Mouse (Mus musculus): Measurements from ENCODE around the gene Notch2. TPM values are rescaled to one million over a fixed set of nuclear protein-coding genes. Genes with fewer than 3 reads are reported as not detected.

Notch2 gene
- polyA plus RNA-seq, 1 experiment from 2014 or later = 35.4 TPM

DNA sequence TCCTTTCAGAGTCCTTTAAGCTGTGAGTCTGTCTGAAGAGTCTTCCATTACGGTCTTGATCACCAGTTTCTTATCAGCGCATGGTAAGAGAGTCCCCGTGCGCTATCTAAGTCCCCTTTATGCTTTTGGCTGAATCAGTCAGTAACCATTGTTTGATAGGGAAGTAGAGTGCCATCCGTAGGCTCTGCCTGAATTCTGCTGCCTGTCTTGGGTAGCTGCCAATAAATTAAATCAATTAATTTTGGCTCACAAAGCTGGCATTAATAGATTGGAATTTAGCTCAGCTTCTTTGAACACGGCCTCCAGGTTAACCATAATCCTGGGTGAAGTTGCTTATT, 41.6 kb downstream of the Notch2 start:
- no peaks in the 10 kb centered on the region for H3K9me3 ChIP-seq
- H3K4me3 ChIP-seq = no peak overlapping the region
- H3K4me1 ChIP-seq = peaks cover 90% of the 10 kb centered on the region
- no peak overlapping the region for H3K4me2 ChIP-seq
- H3K27ac ChIP-seq = peak overlapping the region; percentile 30; the same call in 1 of the 2 replicates
- H3K9ac ChIP-seq = no peak overlapping the region
- H3K27me3 ChIP-seq = no peaks in the 10 kb centered on the region
- no peak for ATAC-seq (ENCODE audit: insufficient number of reproducible peaks, insufficient read depth, low FRiP score, low TSS enrichment, low read depth)
- WGBS = 73% methylated on average over 6 of the region's 6 CpGs
- peaks cover 4% of the 10 kb centered on the region; the same call in 1 of the 2 replicates for H3K36me3 ChIP-seq

DNA sequence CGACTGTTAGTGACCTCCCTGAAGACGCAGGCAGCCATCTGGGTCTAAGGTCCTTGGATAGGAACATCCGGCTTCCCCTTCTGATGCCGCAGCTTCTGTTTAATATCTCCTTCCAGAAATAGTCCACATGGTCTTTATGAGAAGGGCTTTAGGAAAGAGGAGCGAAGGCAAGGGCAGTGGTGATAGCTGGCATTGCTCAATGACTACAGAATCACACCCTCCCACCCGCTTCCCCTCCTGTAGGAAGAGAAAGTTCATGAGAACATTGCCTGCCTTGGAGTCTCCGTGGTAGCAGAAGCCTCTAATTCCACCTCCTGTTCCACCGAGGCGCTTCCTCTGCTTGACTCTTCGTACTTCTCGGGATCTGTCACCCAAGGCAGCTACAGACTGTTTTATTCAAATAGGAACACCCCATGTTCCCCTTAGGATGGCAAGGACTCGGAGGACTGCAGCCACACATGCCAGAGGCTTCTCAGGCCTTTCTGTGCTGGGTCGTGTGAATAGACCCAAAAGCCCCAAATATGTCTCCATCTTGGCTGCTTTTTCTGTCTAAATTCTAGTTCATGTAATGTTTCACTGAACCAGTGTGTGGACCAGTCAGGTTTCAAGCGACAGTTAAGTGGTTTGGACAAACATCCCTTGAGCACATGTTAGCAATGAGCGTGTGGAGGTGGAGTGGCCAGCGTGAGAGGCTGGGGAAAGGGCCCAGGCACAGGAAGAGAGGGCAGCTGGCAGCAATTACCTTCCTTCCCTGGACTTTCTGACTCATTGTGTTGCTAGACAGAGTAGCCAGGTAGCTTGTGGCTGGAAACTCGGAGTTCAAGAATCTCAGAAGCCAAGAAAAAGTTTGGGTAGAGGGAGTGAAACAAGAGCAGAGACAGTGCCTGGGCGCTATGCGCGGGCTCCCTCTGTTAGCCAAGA, 42.7 kb downstream of the Notch2 start:
- no peak for ATAC-seq (ENCODE audit: insufficient number of reproducible peaks, insufficient read depth, low FRiP score, low TSS enrichment, low read depth)
- WGBS = 57% methylated on average over 20 of the region's 20 CpGs
- Histone ChIP-seq H3K27ac (peak overlapping the region; percentile 68), H3K4me1 (peaks cover 90% of the 10 kb centered on the region), H3K9ac (no peak overlapping the region), H3K36me3 (peaks cover 4% of the 10 kb centered on the region; the same call in 1 of the 2 replicates), H3K4me3 (no peak overlapping the region), H3K9me3 (no peaks in the 10 kb centered on the region), H3K27me3 (no peaks in the 10 kb centered on the region), H3K4me2 (no peak overlapping the region)

DNA sequence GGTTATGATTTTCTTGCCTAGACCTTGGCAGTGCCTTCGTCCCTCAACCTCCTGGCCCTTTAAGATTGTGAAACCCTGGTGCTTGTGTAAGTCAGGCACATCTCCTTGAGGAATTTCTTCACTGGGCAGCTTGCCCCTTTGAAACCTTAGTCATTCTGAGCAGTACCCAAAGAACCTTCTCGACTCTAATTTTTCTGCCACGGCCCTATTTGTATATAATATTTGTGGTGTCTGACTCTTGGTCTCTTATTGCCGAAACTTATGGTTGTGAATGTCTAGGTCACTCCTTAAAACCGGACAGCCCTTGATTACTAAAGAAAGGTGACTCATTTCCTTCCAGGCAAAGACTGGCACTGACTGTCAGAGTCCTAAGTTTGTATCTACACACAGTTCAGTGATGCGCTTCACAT, 43.6 kb downstream of the Notch2 start:
- Histone ChIP-seq H3K9me3 (no peaks in the 10 kb centered on the region), H3K27ac (peak overlapping the region; percentile 68), H3K4me2 (no peak overlapping the region), H3K36me3 (peaks cover 4% of the 10 kb centered on the region; the same call in 1 of the 2 replicates), H3K4me3 (no peak overlapping the region), H3K4me1 (peaks cover 90% of the 10 kb centered on the region), H3K27me3 (no peaks in the 10 kb centered on the region), H3K9ac (no peak overlapping the region)
- 53% methylated on average over 6 of the region's 6 CpGs for WGBS
- no peak for ATAC-seq (ENCODE audit: insufficient number of reproducible peaks, insufficient read depth, low FRiP score, low TSS enrichment, low read depth)

DNA sequence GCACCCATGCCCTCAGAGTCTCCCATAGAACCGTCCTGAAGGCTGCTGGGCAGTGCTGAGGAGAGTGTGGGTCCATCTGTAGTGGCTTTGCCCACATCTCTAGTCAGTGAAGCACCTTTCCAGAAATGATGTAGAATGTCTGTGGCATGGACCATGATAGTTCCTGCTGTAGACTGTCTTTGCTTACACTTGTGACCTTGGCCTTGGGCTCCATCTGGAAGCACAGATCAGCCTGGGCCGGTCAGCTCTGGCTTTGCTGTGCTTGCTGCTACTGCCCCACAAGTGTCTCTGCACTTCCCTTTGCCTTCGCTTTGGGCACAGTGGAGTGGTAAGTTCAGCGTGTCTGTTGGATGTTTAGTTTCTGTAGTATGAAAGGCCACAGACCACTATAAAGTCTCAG, 45.7 kb downstream of the Notch2 start:
- no peak for ATAC-seq (ENCODE audit: insufficient number of reproducible peaks, insufficient read depth, low FRiP score, low TSS enrichment, low read depth)

DNA sequence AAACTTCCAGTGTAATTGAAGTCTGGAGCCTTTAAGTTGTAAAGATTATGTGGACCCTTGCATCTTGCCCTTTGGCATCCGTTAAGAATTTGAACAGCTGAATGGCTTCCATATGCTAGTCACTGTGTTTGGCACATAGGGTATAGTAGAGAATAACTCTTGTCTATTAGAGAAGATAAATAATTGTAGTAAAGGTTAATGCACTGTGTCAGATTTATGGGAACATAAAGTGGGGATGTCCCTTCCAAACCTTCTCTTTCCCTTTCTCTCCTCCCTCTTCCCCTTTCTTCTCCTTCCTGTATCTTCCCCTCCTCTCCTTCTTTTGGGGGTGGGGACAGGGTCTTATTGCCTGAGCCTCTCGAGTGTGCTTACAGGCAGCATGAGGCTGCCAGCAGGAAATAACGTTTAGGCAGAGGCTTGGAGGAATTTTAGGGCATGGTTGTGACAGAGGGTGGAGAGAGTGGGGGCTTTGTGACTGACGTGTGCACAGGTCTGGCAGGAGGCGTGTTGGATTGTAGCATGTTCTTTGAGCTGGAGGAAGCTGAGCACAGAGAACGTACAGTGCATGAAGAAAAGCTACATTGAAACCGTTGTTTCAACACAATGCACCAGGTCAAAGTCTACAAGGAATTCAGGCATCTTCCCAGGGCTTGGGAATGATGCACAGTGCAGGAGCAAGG, 47.8 kb downstream of the Notch2 start:
- ATAC-seq (ENCODE audit: insufficient number of reproducible peaks, insufficient read depth, low FRiP score, low TSS enrichment, low read depth) = no peak
- WGBS = 12% methylated on average over 7 of the region's 7 CpGs
- Histone ChIP-seq H3K9ac (peak overlapping the region; percentile 44; the same call in 1 of the 2 replicates), H3K4me1 (peaks cover 89% of the 10 kb centered on the region), H3K9me3 (no peaks in the 10 kb centered on the region), H3K4me2 (peak overlapping the region; percentile 52), H3K36me3 (peaks cover 4% of the 10 kb centered on the region; the same call in 1 of the 2 replicates), H3K27ac (peak overlapping the region; percentile 98), H3K27me3 (no peaks in the 10 kb centered on the region), H3K4me3 (no peak overlapping the region)

More for the DNA sequence above, 45.7 kb downstream of the Notch2 start:
- WGBS = 76% methylated on average over 4 of the region's 4 CpGs
- Histone ChIP-seq H3K4me3 (no peak overlapping the region), H3K27ac (no peak overlapping the region), H3K4me1 (peaks cover 92% of the 10 kb centered on the region), H3K9me3 (no peaks in the 10 kb centered on the region), H3K36me3 (peaks cover 4% of the 10 kb centered on the region; the same call in 1 of the 2 replicates), H3K9ac (no peak overlapping the region), H3K4me2 (no peak overlapping the region), H3K27me3 (no peaks in the 10 kb centered on the region)

DNA sequence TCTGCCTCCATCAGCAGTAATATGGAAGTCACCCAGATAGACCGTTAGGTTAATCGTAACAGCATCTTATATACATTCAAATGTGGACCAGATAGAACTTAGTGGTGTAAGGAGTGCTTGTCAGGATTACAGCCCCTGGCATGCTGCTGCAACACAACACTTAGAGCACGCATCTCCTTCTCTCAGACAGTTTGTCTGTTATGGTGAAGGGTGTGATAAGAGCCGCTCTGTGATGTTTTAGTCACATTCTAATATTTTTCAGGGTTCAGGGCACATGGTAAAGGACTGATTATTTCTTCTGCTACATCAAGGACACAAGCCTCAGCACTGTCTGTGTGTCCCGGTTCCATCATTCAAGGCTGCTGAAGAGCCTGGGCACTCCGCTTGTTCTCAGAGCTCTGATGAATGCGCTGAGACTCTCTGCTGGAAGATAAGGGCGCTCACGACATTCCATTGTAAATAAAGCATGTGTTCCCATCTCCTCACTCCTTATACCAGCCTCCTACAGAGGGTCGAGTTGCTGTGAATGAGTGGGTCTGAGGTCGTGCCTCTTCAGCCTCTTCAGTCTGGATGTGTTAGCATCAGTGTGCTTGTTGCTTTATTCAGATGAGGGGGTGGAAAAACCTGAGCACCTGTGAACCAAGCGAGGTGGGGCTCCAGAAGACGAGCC, 48.5 kb downstream of the Notch2 start:
- H3K9me3 ChIP-seq = no peaks in the 10 kb centered on the region
- H3K4me2 ChIP-seq = peak overlapping the region; percentile 52; the same call in 1 of the 2 replicates
- H3K4me1 ChIP-seq = peaks cover 89% of the 10 kb centered on the region
- H3K27ac ChIP-seq = peak overlapping the region; percentile 98
- no peak for ATAC-seq (ENCODE audit: insufficient number of reproducible peaks, insufficient read depth, low FRiP score, low TSS enrichment, low read depth)
- H3K9ac ChIP-seq = 0 out of 2 replicates have a peak overlapping the region, but pooled peaks have one; percentile 44
- no peak overlapping the region for H3K4me3 ChIP-seq
- H3K27me3 ChIP-seq = no peaks in the 10 kb centered on the region
- WGBS = 34% methylated on average over 13 of the region's 13 CpGs
- peaks cover 4% of the 10 kb centered on the region; the same call in 1 of the 2 replicates for H3K36me3 ChIP-seq

DNA sequence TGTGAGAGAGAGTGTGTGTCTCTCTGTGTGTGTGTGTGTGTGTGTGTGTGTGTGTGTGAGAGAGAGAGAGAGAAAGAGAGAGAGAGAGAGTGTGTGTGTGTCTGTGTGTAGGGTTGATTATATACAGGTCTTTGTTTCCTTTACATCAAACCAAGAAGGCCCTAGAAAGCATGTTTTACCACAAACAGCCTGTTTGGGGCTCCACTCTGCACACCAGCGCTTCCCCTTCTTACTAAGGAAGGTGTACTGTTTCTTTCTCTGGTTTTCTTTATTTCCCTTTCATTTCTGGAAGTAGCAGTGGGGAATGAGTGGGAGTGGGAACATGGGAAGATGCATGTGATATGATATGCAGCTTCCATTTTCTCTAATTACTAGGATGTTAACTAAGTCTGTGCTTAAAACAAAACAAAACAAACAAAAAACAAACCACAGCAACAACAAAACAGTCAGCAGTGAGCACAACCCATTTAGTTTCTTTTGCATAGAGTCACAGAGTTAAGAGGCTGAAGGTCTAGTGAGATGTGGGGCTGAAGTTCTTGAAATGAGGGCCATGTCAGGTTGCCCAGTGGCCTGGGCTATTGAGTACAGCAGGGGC, 49.4 kb downstream of the Notch2 start:
- Histone ChIP-seq H3K9me3 (no peaks in the 10 kb centered on the region), H3K36me3 (peaks cover 4% of the 10 kb centered on the region; the same call in 1 of the 2 replicates), H3K9ac (no peak overlapping the region), H3K27ac (peak overlapping the region; percentile 98), H3K27me3 (no peaks in the 10 kb centered on the region), H3K4me2 (peak overlapping the region; percentile 52), H3K4me3 (no peak overlapping the region), H3K4me1 (peaks cover 89% of the 10 kb centered on the region)
- WGBS = 18% methylated on average over 1 of the region's 1 CpGs
- no peak for ATAC-seq (ENCODE audit: insufficient number of reproducible peaks, insufficient read depth, low FRiP score, low TSS enrichment, low read depth)

DNA sequence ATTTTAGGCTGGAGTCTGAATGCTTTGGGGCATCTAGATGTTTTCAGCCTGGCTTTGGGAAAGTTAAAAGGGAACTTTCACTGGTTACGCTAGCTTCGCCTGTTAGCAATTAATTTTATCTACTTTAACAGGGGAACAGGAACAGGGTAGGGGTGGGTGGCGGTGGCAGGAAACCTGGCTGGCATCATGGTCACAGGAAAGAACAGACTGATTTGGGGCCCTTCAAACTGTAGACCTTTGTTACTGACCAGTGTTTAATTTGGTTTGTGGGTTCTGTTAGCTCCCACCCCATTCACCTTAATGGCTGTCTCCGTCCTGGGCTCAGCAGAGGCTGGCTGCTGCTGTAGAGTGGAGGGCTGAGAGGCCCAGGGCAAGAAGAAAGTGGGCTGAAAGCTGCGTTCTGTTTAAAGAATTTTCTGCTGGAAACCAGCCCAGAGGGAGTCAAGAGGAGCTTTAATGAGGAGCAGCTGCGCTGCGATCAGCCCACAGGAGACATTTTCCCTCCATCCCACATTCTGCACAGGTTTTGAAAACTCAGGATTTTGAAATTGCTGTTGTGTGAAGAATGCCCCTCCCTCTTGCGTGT, 50.0 kb downstream of the Notch2 start:
- 10% methylated on average over 8 of the region's 8 CpGs for WGBS
- Histone ChIP-seq H3K4me3 (0 out of 2 replicates have a peak overlapping the region, but pooled peaks have one; percentile 1), H3K27me3 (no peaks in the 10 kb centered on the region), H3K27ac (peak overlapping the region; percentile 98), H3K9me3 (no peaks in the 10 kb centered on the region), H3K36me3 (peaks cover 4% of the 10 kb centered on the region; the same call in 1 of the 2 replicates), H3K9ac (0 out of 2 replicates have a peak overlapping the region, but pooled peaks have one; percentile 54), H3K4me2 (peak overlapping the region; percentile 52), H3K4me1 (peaks cover 93% of the 10 kb centered on the region)
- ATAC-seq (ENCODE audit: insufficient number of reproducible peaks, insufficient read depth, low FRiP score, low TSS enrichment, low read depth) = peak; percentile 73

DNA sequence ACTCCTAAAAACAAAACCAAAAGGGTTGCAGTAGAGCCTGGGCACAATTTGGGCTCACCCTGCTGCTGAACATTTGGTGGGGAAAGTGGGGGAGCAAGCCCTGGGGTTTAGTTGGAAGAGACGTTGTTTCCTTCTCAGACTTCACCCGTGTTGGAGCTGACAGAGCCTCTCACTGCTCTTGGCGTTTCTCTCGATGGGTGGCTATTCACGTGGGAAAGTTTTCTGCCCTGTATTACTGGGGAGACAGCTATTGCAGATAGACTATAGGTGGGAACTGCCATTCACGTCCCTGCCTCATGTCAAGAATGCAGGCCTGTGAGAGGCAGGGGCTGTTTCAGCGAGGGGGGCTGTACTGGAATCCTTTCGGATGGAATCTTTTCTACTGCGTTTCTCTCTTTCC, 50.5 kb downstream of the Notch2 start:
- WGBS = 6% methylated on average over 9 of the region's 9 CpGs

DNA sequence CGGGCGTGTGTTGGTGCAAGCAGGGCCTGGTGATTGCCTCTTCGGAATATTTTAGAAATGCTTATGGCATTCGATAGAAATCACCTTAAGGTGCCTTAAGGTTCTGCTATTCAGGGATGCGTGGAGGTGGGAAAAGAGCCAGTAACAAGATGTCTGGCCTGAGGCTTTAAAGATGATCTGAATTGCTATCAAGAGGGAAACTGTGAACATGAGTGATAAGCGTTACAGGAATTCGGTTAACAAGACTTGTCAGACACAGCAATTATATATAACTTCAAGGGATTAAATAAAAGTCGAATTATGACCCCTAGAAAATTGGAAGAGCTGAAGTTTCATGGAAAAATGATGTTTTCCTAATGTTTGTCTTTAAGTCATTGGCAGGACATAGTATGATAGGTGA, 51.7 kb downstream of the Notch2 start:
- 74% methylated on average over 8 of the region's 8 CpGs for WGBS
- ATAC-seq (ENCODE audit: insufficient number of reproducible peaks, insufficient read depth, low FRiP score, low TSS enrichment, low read depth) = no peak

More for the DNA sequence above, 50.5 kb downstream of the Notch2 start:
- Histone ChIP-seq H3K27me3 (no peaks in the 10 kb centered on the region), H3K4me2 (peak overlapping the region; percentile 52), H3K4me3 (0 out of 2 replicates have a peak overlapping the region, but pooled peaks have one; percentile 1), H3K4me1 (peaks cover 93% of the 10 kb centered on the region), H3K9ac (peak overlapping the region; percentile 54; the same call in 1 of the 2 replicates), H3K36me3 (peaks cover 4% of the 10 kb centered on the region; the same call in 1 of the 2 replicates), H3K27ac (peak overlapping the region; percentile 98), H3K9me3 (no peaks in the 10 kb centered on the region)
- ATAC-seq (ENCODE audit: insufficient number of reproducible peaks, insufficient read depth, low FRiP score, low TSS enrichment, low read depth) = peak; percentile 50; the same call in 1 of the 2 replicates

More for the DNA sequence above, 51.7 kb downstream of the Notch2 start:
- Histone ChIP-seq H3K36me3 (no peaks in the 10 kb centered on the region), H3K4me1 (peaks cover 93% of the 10 kb centered on the region), H3K27ac (peak overlapping the region; percentile 98), H3K9ac (no peak overlapping the region), H3K9me3 (no peaks in the 10 kb centered on the region), H3K4me3 (no peak overlapping the region), H3K27me3 (no peaks in the 10 kb centered on the region), H3K4me2 (no peak overlapping the region)

All from embryonic facial prominence, embryonic 13.5 days (tissue).